Mouse (Mus musculus) ES-Bruce4 (cell line): Measurements from ENCODE around the gene Nccrp1. TPM values are rescaled to one million over a fixed set of nuclear protein-coding genes. Genes with fewer than 3 reads are reported as not detected.

Experiments
- H3K27ac ChIP-seq: 2 replicates; pipeline ENCODE4 v1.5.1; 2012; ENCODE audit warnings: low read length, inconsistent platforms; ENCODE audit not compliant: insufficient read depth
- H3K27me3 ChIP-seq: 2 replicates; pipeline ENCODE4 v1.6.1; 2012; ENCODE audit warnings: mild to moderate bottlenecking, low read length, inconsistent platforms; ENCODE audit not compliant: control insufficient read depth, poor library complexity, insufficient read depth, severe bottlenecking
- H3K36me3 ChIP-seq: 2 replicates; pipeline ENCODE4 v1.6.1; 2012; ENCODE audit warnings: inconsistent platforms, mild to moderate bottlenecking, low read length, moderate library complexity; ENCODE audit not compliant: control insufficient read depth, poor library complexity, insufficient read depth, severe bottlenecking
- H3K4me1 ChIP-seq: one replicate; pipeline ENCODE4 v1.8.1; 2011; ENCODE audit warnings: low read length; ENCODE audit not compliant: control insufficient read depth, insufficient read depth
- H3K4me3 ChIP-seq: 2 replicates; pipeline ENCODE4 v1.5.1; 2011; ENCODE audit warnings: low read depth, mild to moderate bottlenecking, low read length
- H3K9ac ChIP-seq: 2 replicates; pipeline ENCODE4 v1.6.1; 2012; ENCODE audit warnings: low read depth, mild to moderate bottlenecking, inconsistent platforms; ENCODE audit not compliant: poor library complexity, severe bottlenecking
- H3K9me3 ChIP-seq: replicated peaks from 2 replicates; pipeline ENCODE4 v1.6.1; 2012; ENCODE audit warnings: mild to moderate bottlenecking, low read length, inconsistent platforms; ENCODE audit not compliant: control insufficient read depth, poor library complexity, insufficient read depth, severe bottlenecking
- CTCF ChIP-seq: IDR thresholded peaks from one replicate; pipeline ENCODE4 v1.8.1; 2011; ENCODE audit warnings: low read depth, low read length
- EP300 ChIP-seq: IDR thresholded peaks from 2 replicates; pipeline ENCODE4 v1.6.1; 2011; ENCODE audit warnings: low read depth, low read length; ENCODE audit not compliant: insufficient read depth
- POLR2A ChIP-seq: IDR thresholded peaks from one replicate; pipeline ENCODE4 v1.8.1; 2011; ENCODE audit warnings: low read length; ENCODE audit not compliant: insufficient read depth
- polyA plus RNA-seq: library from polyadenylated mRNA; stranded (reverse); fragments of >200 nt; gene quantifications from 2 replicates; pipeline ENCODE4 v1.2.4, GENCODE M21; 2011; ENCODE audit warnings: low read depth; ENCODE audit not compliant: missing spikeins, insufficient read depth, insufficient read length

Gene Nccrp1
- polyA plus RNA-seq, 1 experiment = 6.4 TPM

- TF ChIP-seq EP300 (no peak), CTCF (no peak), POLR2A (no peak)
- H3K9ac ChIP-seq = no peak overlapping the region
- H3K9me3 ChIP-seq = no peaks in the 10 kb centered on the region
- H3K36me3 ChIP-seq = peaks cover 3% of the 10 kb centered on the region; the same call in 1 of the 2 replicates
- no peaks in the 10 kb centered on the region for H3K27me3 ChIP-seq
- no peak overlapping the region for H3K4me3 ChIP-seq
- peak overlapping the region; percentile 82 for H3K27ac ChIP-seq
- H3K4me1 ChIP-seq = peaks cover 6% of the 10 kb centered on the region
Observed at GRCm38 (mm10) chr7:28555939-28556535, 9.0 kb upstream of the Nccrp1 start.

GRCm38 (mm10) chr7:28553076-28553475 lies 6.0 kb upstream of the Nccrp1 start:
- Histone ChIP-seq H3K27ac (no peak overlapping the region), H3K36me3 (no peaks in the 10 kb centered on the region), H3K9ac (no peak overlapping the region), H3K4me1 (peaks cover 9% of the 10 kb centered on the region), H3K9me3 (no peaks in the 10 kb centered on the region), H3K27me3 (no peaks in the 10 kb centered on the region), H3K4me3 (no peak overlapping the region)
- TF ChIP-seq CTCF (no peak), EP300 (no peak), POLR2A (no peak)

DNA sequence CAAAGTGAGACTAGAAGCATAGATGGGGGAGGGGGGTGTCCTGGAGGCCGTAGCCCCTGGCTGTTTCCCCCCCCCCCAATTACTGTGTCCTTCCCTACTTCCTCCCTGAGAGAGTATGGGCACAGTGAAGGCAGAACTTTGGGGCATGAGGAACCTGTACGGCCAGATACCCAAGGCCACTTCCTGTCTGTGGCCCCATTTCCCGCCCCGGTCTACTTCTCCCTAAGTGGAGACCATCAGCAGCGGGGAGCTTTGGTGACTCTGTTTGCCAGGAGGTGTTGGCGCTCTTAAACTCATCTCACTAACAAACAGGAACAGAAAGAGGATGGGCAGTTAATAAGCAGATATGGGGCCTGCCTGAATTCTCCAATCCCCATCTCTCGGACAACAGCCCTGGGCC lies 574 bp upstream of the Nccrp1 start:
- H3K9ac ChIP-seq = no peak overlapping the region
- no peak for TF ChIP-seq POLR2A
- H3K4me1 ChIP-seq = peaks cover 3% of the 10 kb centered on the region
- no peak overlapping the region for H3K4me3 ChIP-seq
- no peaks in the 10 kb centered on the region for H3K9me3 ChIP-seq
- H3K27me3 ChIP-seq = no peaks in the 10 kb centered on the region
- no peaks in the 10 kb centered on the region for H3K36me3 ChIP-seq
- no peak overlapping the region for H3K27ac ChIP-seq

GRCm38 (mm10) chr7:28546649-28547048 lies 405 bp downstream of the Nccrp1 start:
- Histone ChIP-seq H3K27me3 (no peaks in the 10 kb centered on the region), H3K27ac (no peak overlapping the region)
- TF ChIP-seq CTCF (no peak), EP300 (no peak), POLR2A (no peak)

DNA sequence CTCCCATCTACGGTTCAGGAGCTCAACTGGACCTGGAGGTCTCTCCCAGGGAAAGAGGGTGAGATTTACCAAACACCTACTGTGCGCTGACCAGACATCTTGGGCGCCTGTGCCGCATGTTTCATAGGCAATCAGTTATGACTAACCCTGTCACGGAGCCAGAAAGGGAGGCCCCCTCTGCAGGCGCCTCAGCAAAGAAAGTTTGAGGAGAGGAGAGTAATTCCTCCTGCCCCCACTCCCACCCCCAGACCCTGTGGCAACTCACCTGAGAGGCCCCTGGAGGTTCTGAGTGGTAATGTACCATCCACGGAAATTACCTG lies 1.2 kb downstream of the Nccrp1 start:
- no peaks in the 10 kb centered on the region for H3K36me3 ChIP-seq
- no peak overlapping the region for H3K9ac ChIP-seq
- H3K9me3 ChIP-seq = no peaks in the 10 kb centered on the region
- no peak overlapping the region for H3K27ac ChIP-seq
- H3K27me3 ChIP-seq = no peaks in the 10 kb centered on the region
- peaks cover 3% of the 10 kb centered on the region for H3K4me1 ChIP-seq
- TF ChIP-seq EP300 (no peak), CTCF (no peak), POLR2A (no peak)
- H3K4me3 ChIP-seq = no peak overlapping the region

More at GRCm38 (mm10) chr7:28546649-28547048, 405 bp downstream of the Nccrp1 start:
- H3K9me3 ChIP-seq = no peaks in the 10 kb centered on the region
- H3K9ac ChIP-seq = peak overlapping the region; percentile 46
- H3K36me3 ChIP-seq = no peaks in the 10 kb centered on the region
- H3K4me1 ChIP-seq = peaks cover 3% of the 10 kb centered on the region
- peak overlapping the region; percentile 48 for H3K4me3 ChIP-seq

GRCm38 (mm10) chr7:28545048-28545890 lies 1.8 kb downstream of the Nccrp1 start:
- no peak for TF ChIP-seq POLR2A
- TF ChIP-seq CTCF = no peak
- TF ChIP-seq EP300 = no peak
- H3K27me3 ChIP-seq = no peaks in the 10 kb centered on the region
- no peak overlapping the region for H3K9ac ChIP-seq
- H3K36me3 ChIP-seq = no peaks in the 10 kb centered on the region
- H3K9me3 ChIP-seq = no peaks in the 10 kb centered on the region
- no peak overlapping the region for H3K4me3 ChIP-seq
- H3K27ac ChIP-seq = no peak overlapping the region
- peaks cover 3% of the 10 kb centered on the region for H3K4me1 ChIP-seq
